Mouse (Mus musculus) central nervous system, embryonic 18 days (tissue): ENCODE results near the gene Wnt7a. TPM values are rescaled to one million over a fixed set of nuclear protein-coding genes. Genes with fewer than 3 reads are reported as not detected.

Experiments used
- polyA plus RNA-seq: library from polyadenylated mRNA; depleted of rRNA; stranded (reverse); fragments of >200 nt; gene quantifications from 2 replicates; pipeline ENCODE4 v1.2.3, GENCODE M21; 2012; rRNA removed

Wnt7a gene
- 17.4 and 21.4 TPM in 2 replicates for polyA plus RNA-seq

DNA sequence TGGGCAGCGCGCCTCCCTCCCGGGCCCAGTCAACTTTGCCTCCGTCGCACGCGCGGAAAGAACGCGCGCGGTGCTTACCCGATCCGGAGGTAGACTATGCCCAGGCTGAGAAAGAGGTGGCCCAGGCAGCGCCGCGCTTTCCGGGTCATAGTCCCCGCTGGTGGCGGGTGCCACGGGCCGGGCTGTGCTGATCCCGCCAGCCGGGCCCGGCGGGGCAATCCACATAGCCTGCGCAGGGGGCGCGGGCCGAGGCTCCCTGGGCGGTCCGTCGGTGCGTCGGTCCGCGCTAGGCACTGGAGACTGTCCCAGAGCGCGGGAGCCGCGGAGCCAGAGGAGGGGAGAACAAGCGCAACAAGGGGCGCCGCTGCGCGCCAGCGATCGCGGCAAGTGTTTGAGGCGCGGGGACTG is at the start of gene Wnt7a:
Wnt7a (minus strand) TSS at position 403 of the 408 bp plus-strand sequence.

Other genes starting within 250 kb of the Wnt7a start
- 37.4 and 51.1 TPM in 2 replicates for gene Fbln2, start 198.9 kb downstream of the Wnt7a start, polyA plus RNA-seq
- gene Chchd4, start 62.2 kb upstream of the Wnt7a start, polyA plus RNA-seq, result 20.3 and 21.2 TPM in 2 replicates
- gene Tmem43, start 62.3 kb upstream of the Wnt7a start, polyA plus RNA-seq, result 56.1 and 60.7 TPM in 2 replicates
- gene Xpc, start 104.5 kb upstream of the Wnt7a start, polyA plus RNA-seq, result 13.2 and 14.0 TPM in 2 replicates
- 93.3 and 107 TPM in 2 replicates for gene Lsm3, start 104.6 kb upstream of the Wnt7a start, polyA plus RNA-seq